Mouse (Mus musculus): ENCODE results near the gene Dctn1.

DNA sequence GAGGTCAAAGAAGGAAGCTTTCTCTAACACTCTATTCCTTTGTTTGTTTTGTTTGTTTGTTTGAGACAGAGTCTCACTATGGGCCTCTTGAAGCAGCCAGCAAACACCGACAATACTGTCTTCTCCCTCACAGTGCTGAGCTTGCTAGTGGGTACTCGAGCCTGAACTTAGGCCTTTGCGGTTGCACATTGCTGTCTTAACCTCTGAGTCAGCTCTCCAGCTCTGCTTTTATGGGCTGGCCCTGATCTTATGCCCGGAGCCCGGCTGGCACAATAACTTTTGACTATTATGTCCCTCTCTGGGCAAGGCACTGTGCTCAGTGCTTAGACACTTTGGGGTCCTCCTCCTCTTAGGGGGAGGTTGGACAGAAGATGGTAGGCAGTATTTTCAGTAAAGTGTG is 4.2 kb downstream of the Dctn1 start:
- no peak for TF ChIP-seq CTCF (IDR thresholded peaks at IDR 0.05; ENCODE audit: control insufficient read depth, insufficient read depth, insufficient read length)
- no peak for TF ChIP-seq MYOG (IDR thresholded peaks at IDR 0.05; ENCODE audit: control insufficient read depth, extremely low read depth, insufficient read length)
- TF ChIP-seq USF1 (IDR thresholded peaks at IDR 0.05; ENCODE audit: low read depth): no peak
- no peak for TF ChIP-seq CEBPB (IDR thresholded peaks at IDR 0.05; ENCODE audit: low read depth)
- no peak for TF ChIP-seq FOSL1 (IDR thresholded peaks at IDR 0.05; ENCODE audit: insufficient read depth, low read length, poor library complexity, severe bottlenecking)
